ENCODE assay signal across 21 mouse cellular contexts in the genomic region with DNA sequence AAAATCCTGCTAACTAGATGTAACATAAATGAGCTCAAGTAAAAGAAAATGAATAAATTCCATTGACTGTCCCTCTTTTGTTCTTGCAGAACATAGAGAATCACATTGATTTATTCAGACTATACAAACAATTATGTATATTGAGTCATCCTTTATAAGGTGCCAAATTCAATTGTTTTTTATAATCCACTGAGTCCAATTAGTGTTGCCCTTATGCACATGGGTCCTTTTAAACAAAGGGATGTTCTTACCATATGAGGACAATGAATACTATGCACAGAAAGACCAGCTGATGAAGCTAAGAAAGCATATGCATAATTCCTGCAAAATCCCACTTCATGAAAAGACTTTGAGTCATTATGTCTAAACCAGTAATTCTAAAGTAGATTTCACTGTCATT.
DNase-seq lines count a peak whose midpoint lies in the region; ATAC-seq lines count a peak whose summit lies in the region.
"Had no signal": no experiment of that assay in that cellular context is flagged by ENCODE, and none has a peak within 500 bp of the region (broad histone marks: within the 10 kb centered on the region; RNA-seq: fewer than 3 reads in every experiment).

No protein-coding gene starts in this region.

- H3K4me2 ChIP-seq in embryonic facial prominence, embryonic 14.5 days (ENCODE audit: low read depth, low read length) = no peak overlapping the region
- no peak overlapping the region for H3K4me2 ChIP-seq in midbrain, embryonic 12.5 days (replicated peaks)
- no peak overlapping the region for H3K4me2 ChIP-seq in neural tube, embryonic 12.5 days (replicated peaks)
- no peak overlapping the region for H3K4me2 ChIP-seq in neural tube, embryonic 15.5 days
- H3K4me2 ChIP-seq: heart, embryonic 11.5 days; heart, embryonic 15.5 days; hindbrain, embryonic 13.5 days; intestine, embryonic 15.5 days had no signal

- ATAC-seq in embryonic facial prominence, embryonic 14.5 days (ENCODE audit: low read depth) = peak; percentile 53; the same call in 1 of the 2 replicates
- 0 out of 2 replicates have a peak, but pooled peaks have one; percentile 58 for ATAC-seq in midbrain, embryonic 12.5 days (ENCODE audit: low FRiP score, low read depth)
- peak; percentile 58; the same call in 1 of the 2 replicates for ATAC-seq in neural tube, embryonic 12.5 days (ENCODE audit: low FRiP score, low read depth)
- no peak for ATAC-seq in neural tube, embryonic 15.5 days (ENCODE audit: low FRiP score)
- ATAC-seq: CD4-positive, CD25-positive, alpha-beta regulatory T cell, adult 4 months; forebrain, postnatal 0 days; intestine, embryonic 15.5 days had no signal

- intact Hi-C loops in left cerebral cortex, postnatal 25 days (cut with DNase I) = no loop called here

- no peaks in the 10 kb centered on the region for H3K27me3 ChIP-seq in embryonic facial prominence, embryonic 14.5 days (replicated peaks; ENCODE audit: control insufficient read depth, insufficient read depth, low read length)
- H3K27me3 ChIP-seq in embryonic facial prominence, embryonic 10.5 days (replicated peaks; ENCODE audit: low read depth, poor library complexity, severe bottlenecking) = no peaks in the 10 kb centered on the region
- no peaks in the 10 kb centered on the region for H3K27me3 ChIP-seq in midbrain, embryonic 12.5 days
- H3K27me3 ChIP-seq in midbrain, embryonic 10.5 days (ENCODE audit: low read depth, poor library complexity, severe bottlenecking) = no peaks in the 10 kb centered on the region
- no peaks in the 10 kb centered on the region for H3K27me3 ChIP-seq in neural tube, embryonic 12.5 days (replicated peaks)
- H3K27me3 ChIP-seq in neural tube, embryonic 15.5 days (replicated peaks) = no peaks in the 10 kb centered on the region
- H3K27me3 ChIP-seq: heart, embryonic 15.5 days; hindbrain, embryonic 13.5 days; intestine, embryonic 15.5 days had no signal

- no peaks in the 10 kb centered on the region for H3K9me3 ChIP-seq in embryonic facial prominence, embryonic 14.5 days (ENCODE audit: control insufficient read depth, low read length)
- no peaks in the 10 kb centered on the region for H3K9me3 ChIP-seq in embryonic facial prominence, embryonic 10.5 days
- H3K9me3 ChIP-seq in midbrain, embryonic 12.5 days = no peaks in the 10 kb centered on the region
- no peaks in the 10 kb centered on the region for H3K9me3 ChIP-seq in midbrain, embryonic 10.5 days (replicated peaks)
- H3K9me3 ChIP-seq in neural tube, embryonic 12.5 days = no peaks in the 10 kb centered on the region
- no peaks in the 10 kb centered on the region for H3K9me3 ChIP-seq in neural tube, embryonic 15.5 days (replicated peaks)
- H3K9me3 ChIP-seq: heart, embryonic 15.5 days; hindbrain, embryonic 13.5 days; intestine, embryonic 15.5 days had no signal

- no peaks in the 10 kb centered on the region for H3K36me3 ChIP-seq in embryonic facial prominence, embryonic 14.5 days (ENCODE audit: control insufficient read depth, insufficient read depth, low read length)
- no peaks in the 10 kb centered on the region for H3K36me3 ChIP-seq in embryonic facial prominence, embryonic 10.5 days (replicated peaks)
- H3K36me3 ChIP-seq in midbrain, embryonic 12.5 days = no peaks in the 10 kb centered on the region
- H3K36me3 ChIP-seq in midbrain, embryonic 10.5 days = no peaks in the 10 kb centered on the region
- H3K36me3 ChIP-seq in neural tube, embryonic 12.5 days = no peaks in the 10 kb centered on the region
- H3K36me3 ChIP-seq in neural tube, embryonic 15.5 days = no peaks in the 10 kb centered on the region
- H3K36me3 ChIP-seq: G1E; heart, embryonic 15.5 days; hindbrain, embryonic 13.5 days; intestine, embryonic 15.5 days had no signal

- no peak overlapping the region for H3K9ac ChIP-seq in embryonic facial prominence, embryonic 14.5 days (ENCODE audit: low read depth, low read length)
- H3K9ac ChIP-seq in midbrain, embryonic 12.5 days (replicated peaks) = no peak overlapping the region
- no peak overlapping the region for H3K9ac ChIP-seq in neural tube, embryonic 12.5 days
- H3K9ac ChIP-seq in neural tube, embryonic 15.5 days (replicated peaks) = no peak overlapping the region
- H3K9ac ChIP-seq: forebrain, postnatal 0 days; heart, embryonic 15.5 days; hindbrain, embryonic 13.5 days; intestine, embryonic 15.5 days had no signal

- no peak for DNase-seq in embryonic facial prominence, embryonic 14.5 days (ENCODE audit: low spot score)
- no peak for DNase-seq in embryonic facial prominence, embryonic 10.5 days (ENCODE audit: low spot score)
- no peak for DNase-seq in midbrain, embryonic 10.5 days (ENCODE audit: low spot score)
- DNase-seq in left cerebral cortex, postnatal 25 days (ENCODE audit: low spot score in 2 of 2) = no peak
- DNase-seq: adrenal gland, postnatal 10 days; B cell, adult 2 months; cerebellum, adult 18-20 months; cerebellum, postnatal 10 days; forebrain, postnatal 0 days; gastrocnemius, postnatal 14 days; heart, adult 2 months; heart, postnatal 14 days had no signal

- H3K27ac ChIP-seq in embryonic facial prominence, embryonic 14.5 days (replicated peaks; ENCODE audit: low read depth, low read length) = no peak overlapping the region
- no peak overlapping the region for H3K27ac ChIP-seq in embryonic facial prominence, embryonic 10.5 days (replicated peaks)
- H3K27ac ChIP-seq in midbrain, embryonic 12.5 days (replicated peaks) = no peak overlapping the region
- H3K27ac ChIP-seq in midbrain, embryonic 10.5 days (replicated peaks) = no peak overlapping the region
- H3K27ac ChIP-seq in neural tube, embryonic 12.5 days = no peak overlapping the region
- H3K27ac ChIP-seq in neural tube, embryonic 15.5 days (replicated peaks) = no peak overlapping the region
- H3K27ac ChIP-seq: heart, adult 2 months; heart, embryonic 15.5 days; hindbrain, embryonic 13.5 days; intestine, embryonic 15.5 days had no signal

- no peaks in the 10 kb centered on the region for H3K4me1 ChIP-seq in embryonic facial prominence, embryonic 14.5 days (ENCODE audit: control insufficient read depth, insufficient read depth, low read length)
- no peaks in the 10 kb centered on the region for H3K4me1 ChIP-seq in embryonic facial prominence, embryonic 10.5 days
- H3K4me1 ChIP-seq in midbrain, embryonic 12.5 days = no peaks in the 10 kb centered on the region
- no peaks in the 10 kb centered on the region for H3K4me1 ChIP-seq in midbrain, embryonic 10.5 days
- H3K4me1 ChIP-seq in neural tube, embryonic 12.5 days = no peaks in the 10 kb centered on the region
- H3K4me1 ChIP-seq in neural tube, embryonic 15.5 days = no peaks in the 10 kb centered on the region
- H3K4me1 ChIP-seq: heart, embryonic 15.5 days; hindbrain, embryonic 13.5 days; intestine, embryonic 15.5 days had no signal

- H3K4me3 ChIP-seq in embryonic facial prominence, embryonic 14.5 days (ENCODE audit: low read depth, low read length) = no peak overlapping the region
- H3K4me3 ChIP-seq in embryonic facial prominence, embryonic 10.5 days = no peak overlapping the region
- no peak overlapping the region for H3K4me3 ChIP-seq in midbrain, embryonic 12.5 days
- no peak overlapping the region for H3K4me3 ChIP-seq in midbrain, embryonic 10.5 days
- no peak overlapping the region for H3K4me3 ChIP-seq in neural tube, embryonic 12.5 days
- no peak overlapping the region for H3K4me3 ChIP-seq in neural tube, embryonic 15.5 days (replicated peaks)
- H3K4me3 ChIP-seq: heart, adult 2 months; heart, embryonic 15.5 days; hindbrain, embryonic 13.5 days; intestine, embryonic 15.5 days had no signal
